Mouse (Mus musculus): Measurements from ENCODE around the gene Cntn1. TPM values are rescaled to one million over a fixed set of nuclear protein-coding genes. Genes with fewer than 3 reads are reported as not detected.

The Cntn1 gene
- polyA plus RNA-seq, 1 experiment: 1.4 TPM

- Histone ChIP-seq H3K4me3 (ENCODE audit: control insufficient read depth, low read depth, low read length) (no peak overlapping the region), H3K4me1 (ENCODE audit: control insufficient read depth, insufficient read depth, low read length) (peaks cover 3% of the 10 kb centered on the region; the same call in 1 of the 2 replicates), H3K27me3 (ENCODE audit: control insufficient read depth, insufficient read depth, low read length) (no peaks in the 10 kb centered on the region; the same call in 1 of the 2 replicates), H3K27ac (ENCODE audit: control insufficient read depth, insufficient read depth, low read depth, low read length) (no peak overlapping the region), H3K36me3 (ENCODE audit: control insufficient read depth, insufficient read depth, low read length) (no peaks in the 10 kb centered on the region)
- TF ChIP-seq POLR2A (IDR thresholded peaks at IDR 0.05; ENCODE audit: control insufficient read depth, low read depth, low read length) (no peak), CTCF (IDR thresholded peaks at IDR 0.05; ENCODE audit: control insufficient read depth, insufficient read depth, insufficient replicate concordance, low read depth, low read length) (no peak)
These were observed 113.2 kb downstream of the Cntn1 start for GRCm38 (mm10) chr15:92164127-92164526.

GRCm38 (mm10) chr15:92166266-92166665, 115.3 kb downstream of the Cntn1 start:
- TF ChIP-seq POLR2A (IDR thresholded peaks at IDR 0.05; ENCODE audit: control insufficient read depth, low read depth, low read length) (no peak), CTCF (IDR thresholded peaks at IDR 0.05; ENCODE audit: control insufficient read depth, insufficient read depth, insufficient replicate concordance, low read depth, low read length) (no peak)
- Histone ChIP-seq H3K36me3 (ENCODE audit: control insufficient read depth, insufficient read depth, low read length) (no peaks in the 10 kb centered on the region), H3K27ac (ENCODE audit: control insufficient read depth, insufficient read depth, low read depth, low read length) (no peak overlapping the region), H3K27me3 (ENCODE audit: control insufficient read depth, insufficient read depth, low read length) (no peaks in the 10 kb centered on the region), H3K4me3 (ENCODE audit: control insufficient read depth, low read depth, low read length) (no peak overlapping the region), H3K4me1 (ENCODE audit: control insufficient read depth, insufficient read depth, low read length) (peaks cover 3% of the 10 kb centered on the region; the same call in 1 of the 2 replicates)

GRCm38 (mm10) chr15:92175739-92176138, 124.8 kb downstream of the Cntn1 start:
- Histone ChIP-seq H3K36me3 (ENCODE audit: control insufficient read depth, insufficient read depth, low read length) (no peaks in the 10 kb centered on the region), H3K27ac (ENCODE audit: control insufficient read depth, insufficient read depth, low read depth, low read length) (no peak overlapping the region), H3K4me3 (ENCODE audit: control insufficient read depth, low read depth, low read length) (no peak overlapping the region), H3K27me3 (ENCODE audit: control insufficient read depth, insufficient read depth, low read length) (no peaks in the 10 kb centered on the region), H3K4me1 (ENCODE audit: control insufficient read depth, insufficient read depth, low read length) (no peaks in the 10 kb centered on the region)
- no peak for TF ChIP-seq POLR2A (IDR thresholded peaks at IDR 0.05; ENCODE audit: control insufficient read depth, low read depth, low read length)
- no peak for TF ChIP-seq CTCF (IDR thresholded peaks at IDR 0.05; ENCODE audit: control insufficient read depth, insufficient read depth, insufficient replicate concordance, low read depth, low read length)

GRCm38 (mm10) chr15:92177413-92177812, 126.4 kb downstream of the Cntn1 start:
- no peaks in the 10 kb centered on the region for H3K36me3 ChIP-seq (ENCODE audit: control insufficient read depth, insufficient read depth, low read length)
- H3K27me3 ChIP-seq (ENCODE audit: control insufficient read depth, insufficient read depth, low read length): no peaks in the 10 kb centered on the region
- no peak overlapping the region for H3K27ac ChIP-seq (ENCODE audit: control insufficient read depth, insufficient read depth, low read depth, low read length)
- H3K4me1 ChIP-seq (ENCODE audit: control insufficient read depth, insufficient read depth, low read length): no peaks in the 10 kb centered on the region
- H3K4me3 ChIP-seq (ENCODE audit: control insufficient read depth, low read depth, low read length): no peak overlapping the region
- TF ChIP-seq POLR2A (IDR thresholded peaks at IDR 0.05; ENCODE audit: control insufficient read depth, low read depth, low read length) (no peak), CTCF (IDR thresholded peaks at IDR 0.05; ENCODE audit: control insufficient read depth, insufficient read depth, insufficient replicate concordance, low read depth, low read length) (no peak)

GRCm38 (mm10) chr15:92185484-92185883, 134.5 kb downstream of the Cntn1 start:
- Histone ChIP-seq H3K27ac (ENCODE audit: control insufficient read depth, insufficient read depth, low read depth, low read length) (no peak overlapping the region), H3K4me3 (ENCODE audit: control insufficient read depth, low read depth, low read length) (no peak overlapping the region), H3K4me1 (ENCODE audit: control insufficient read depth, insufficient read depth, low read length) (no peaks in the 10 kb centered on the region), H3K36me3 (ENCODE audit: control insufficient read depth, insufficient read depth, low read length) (no peaks in the 10 kb centered on the region), H3K27me3 (ENCODE audit: control insufficient read depth, insufficient read depth, low read length) (no peaks in the 10 kb centered on the region)
- TF ChIP-seq POLR2A (IDR thresholded peaks at IDR 0.05; ENCODE audit: control insufficient read depth, low read depth, low read length) (no peak), CTCF (IDR thresholded peaks at IDR 0.05; ENCODE audit: control insufficient read depth, insufficient read depth, insufficient replicate concordance, low read depth, low read length) (no peak)

GRCm38 (mm10) chr15:92190000-92190399, 139.0 kb downstream of the Cntn1 start:
- Histone ChIP-seq H3K36me3 (ENCODE audit: control insufficient read depth, insufficient read depth, low read length) (no peaks in the 10 kb centered on the region), H3K4me1 (ENCODE audit: control insufficient read depth, insufficient read depth, low read length) (no peaks in the 10 kb centered on the region), H3K4me3 (ENCODE audit: control insufficient read depth, low read depth, low read length) (no peak overlapping the region), H3K27ac (ENCODE audit: control insufficient read depth, insufficient read depth, low read depth, low read length) (no peak overlapping the region), H3K27me3 (ENCODE audit: control insufficient read depth, insufficient read depth, low read length) (no peaks in the 10 kb centered on the region)
- TF ChIP-seq CTCF (IDR thresholded peaks at IDR 0.05; ENCODE audit: control insufficient read depth, insufficient read depth, insufficient replicate concordance, low read depth, low read length) (no peak), POLR2A (IDR thresholded peaks at IDR 0.05; ENCODE audit: control insufficient read depth, low read depth, low read length) (no peak)

GRCm38 (mm10) chr15:92200326-92200985, 149.5 kb downstream of the Cntn1 start:
- H3K27ac ChIP-seq (ENCODE audit: control insufficient read depth, insufficient read depth, low read depth, low read length): no peak overlapping the region
- H3K4me1 ChIP-seq (ENCODE audit: control insufficient read depth, insufficient read depth, low read length): no peaks in the 10 kb centered on the region
- H3K36me3 ChIP-seq (ENCODE audit: control insufficient read depth, insufficient read depth, low read length): no peaks in the 10 kb centered on the region
- H3K4me3 ChIP-seq (ENCODE audit: control insufficient read depth, low read depth, low read length): no peak overlapping the region
- no peak for TF ChIP-seq POLR2A (IDR thresholded peaks at IDR 0.05; ENCODE audit: control insufficient read depth, low read depth, low read length)
- TF ChIP-seq CTCF (IDR thresholded peaks at IDR 0.05; ENCODE audit: control insufficient read depth, insufficient read depth, insufficient replicate concordance, low read depth, low read length): no peak
- no peaks in the 10 kb centered on the region for H3K27me3 ChIP-seq (ENCODE audit: control insufficient read depth, insufficient read depth, low read length)
